Mouse (Mus musculus) large intestine, adult 2 months (tissue): ENCODE data around the gene Cct8l1. TPM values are rescaled to one million over a fixed set of nuclear protein-coding genes. Genes with fewer than 3 reads are reported as not detected.

Experiments
- polyA plus RNA-seq: library from polyadenylated mRNA; depleted of rRNA; stranded (reverse); fragments of >200 nt; gene quantifications from 2 replicates; pipeline ENCODE4 v1.2.3, GENCODE M21; 2012; rRNA removed

The Cct8l1 gene
- polyA plus RNA-seq, 1 experiment = not detected

Other genes with a start within 250 kb of the Cct8l1 start
- 8.0 and 16.9 TPM in 2 replicates for gene Kmt2c, start 17.3 kb upstream of the Cct8l1 start, polyA plus RNA-seq
- 1.9 and 2.3 TPM in 2 replicates for gene Xrcc2, start 189.8 kb downstream of the Cct8l1 start, polyA plus RNA-seq
- 0.30 and 0.45 TPM in 2 replicates for gene Actr3b, start 243.9 kb downstream of the Cct8l1 start, polyA plus RNA-seq